Mouse (Mus musculus) E14TG2a.4 (cell line): ENCODE measurements around the gene Gm17581.
"Not testable (repeated sequence)": the region's sequence is repeated elsewhere in the genome, so short reads cannot be mapped to it uniquely, and the experiment has no call there.

ENCODE experiments used
- H3K27me3 ChIP-seq: 2 replicates; pipeline ENCODE4 v1.6.1; 2014; ENCODE audit warnings: low read length, control low read depth; ENCODE audit not compliant: insufficient read depth
- H3K36me3 ChIP-seq: 2 replicates; pipeline ENCODE4 v1.6.1; 2014; ENCODE audit warnings: low read length, control low read depth; ENCODE audit not compliant: insufficient read depth
- H3K4me1 ChIP-seq: replicated peaks from 2 replicates; pipeline ENCODE4 v1.6.1; 2014; ENCODE audit warnings: low read depth, low read length, control low read depth
- H3K4me3 ChIP-seq: replicated peaks from 2 replicates; pipeline ENCODE4 v1.5.1; 2014; ENCODE audit warnings: mild to moderate bottlenecking, low read length
- H3K9me3 ChIP-seq: 2 replicates; pipeline ENCODE4 v1.6.1; 2014; ENCODE audit warnings: low read length, control low read depth
- CTCF ChIP-seq: conservative IDR thresholded peaks from 2 replicates; pipeline ENCODE4 v1.5.1; 2014; ENCODE audit warnings: low read length
- NANOG ChIP-seq: IDR thresholded peaks from 2 replicates; pipeline ENCODE4 v1.6.1; 2014; ENCODE audit warnings: borderline replicate concordance, low read length, mixed read lengths
- POU5F1 ChIP-seq: IDR thresholded peaks from 2 replicates; pipeline ENCODE4 v1.6.1; 2014; ENCODE audit warnings: low read length, borderline replicate concordance

The Gm17581 gene

DNA sequence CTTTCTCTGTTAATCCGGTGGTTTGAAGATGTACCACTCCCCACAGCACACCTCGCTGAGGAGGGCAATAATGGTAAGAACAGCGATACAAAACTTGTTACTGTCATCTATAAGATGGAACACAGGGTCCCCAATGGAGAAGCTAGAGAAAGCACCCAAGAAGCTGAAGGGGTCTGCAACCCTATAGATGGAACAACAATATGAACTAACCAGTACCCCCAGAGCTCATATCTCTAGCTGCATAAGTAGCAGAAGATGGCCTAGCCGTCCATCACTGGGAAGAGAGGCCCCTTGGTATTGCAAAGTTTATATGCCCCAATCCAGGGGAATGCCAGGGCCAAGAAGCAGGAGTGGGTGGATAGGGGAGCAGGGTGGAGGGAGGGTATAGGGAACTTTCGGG, at the start of gene Gm17581:
Gene Gm17581, minus strand, starts transcription at position 101 of the 400 bp plus-strand sequence.
- not testable (repeated sequence) for H3K27me3 ChIP-seq, H3K9me3 ChIP-seq, H3K36me3 ChIP-seq, H3K4me3 ChIP-seq
- H3K4me1 ChIP-seq = peaks cover 35% of the 10 kb centered on the region

DNA sequence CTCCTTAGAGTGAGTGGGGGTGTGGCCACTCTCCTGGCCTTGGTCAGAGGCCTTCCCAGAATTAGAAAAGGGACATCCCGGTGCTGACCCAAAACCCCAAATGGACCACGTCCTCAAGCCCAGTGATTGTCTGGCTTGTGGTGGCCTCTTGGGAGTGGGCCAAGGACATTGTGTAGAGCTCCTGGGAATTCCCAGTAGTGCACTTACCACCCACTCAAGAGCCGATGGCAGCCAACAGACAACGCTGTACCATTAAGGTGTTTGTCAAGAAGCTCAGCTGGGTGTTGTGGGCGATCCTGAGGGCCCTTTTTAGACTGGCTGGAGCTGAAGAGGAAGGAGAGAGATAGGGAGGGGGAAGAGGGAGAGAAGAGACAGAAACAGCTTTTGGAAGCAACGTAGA, 48.9 kb upstream of the Gm17581 start:
- no peaks in the 10 kb centered on the region; the same call in 1 of the 2 replicates for H3K4me1 ChIP-seq
- no peaks in the 10 kb centered on the region for H3K36me3 ChIP-seq
- peaks cover 8% of the 10 kb centered on the region; the same call in 1 of the 2 replicates for H3K27me3 ChIP-seq
- no peaks in the 10 kb centered on the region for H3K9me3 ChIP-seq
- TF ChIP-seq CTCF = no peak
- H3K4me3 ChIP-seq = no peak overlapping the region

DNA sequence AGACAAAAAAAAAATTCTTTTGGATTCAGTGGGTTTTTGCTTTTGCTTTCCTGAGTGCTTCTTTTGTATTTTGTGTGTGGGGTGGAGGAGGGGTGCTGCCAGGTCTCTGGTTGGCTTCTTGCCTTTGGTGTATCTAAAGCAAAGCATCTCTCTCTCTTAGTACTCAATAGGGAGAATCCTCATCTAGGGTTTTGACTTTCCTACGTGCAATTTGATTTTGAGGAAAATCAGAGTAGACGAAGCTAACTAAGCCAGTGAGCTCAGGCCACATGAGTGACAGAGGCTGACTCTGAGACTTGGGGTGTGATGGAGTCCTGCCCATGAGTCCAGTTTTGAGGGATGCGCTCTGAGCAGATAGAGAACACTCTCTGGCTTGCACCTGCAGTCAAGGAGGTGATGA, 43.8 kb upstream of the Gm17581 start:
- Histone ChIP-seq H3K27me3 (peaks cover 39% of the 10 kb centered on the region), H3K36me3 (no peaks in the 10 kb centered on the region), H3K4me1 (peaks cover 10% of the 10 kb centered on the region), H3K4me3 (no peak overlapping the region), H3K9me3 (no peaks in the 10 kb centered on the region)
- TF ChIP-seq CTCF (no peak), NANOG (no peak), POU5F1 (no peak)

- Histone ChIP-seq H3K27me3 (peaks cover 44% of the 10 kb centered on the region), H3K4me1 (peaks cover 11% of the 10 kb centered on the region), H3K4me3 (no peak overlapping the region), H3K36me3 (no peaks in the 10 kb centered on the region), H3K9me3 (no peaks in the 10 kb centered on the region)
- TF ChIP-seq POU5F1 = no peak
- no peak for TF ChIP-seq CTCF
- TF ChIP-seq NANOG = no peak
These were observed 43.4 kb upstream of the Gm17581 start for GRCm38 (mm10) chr2:155779066-155779465.

- Histone ChIP-seq H3K27me3 (peaks cover 54% of the 10 kb centered on the region), H3K4me3 (no peak overlapping the region), H3K9me3 (no peaks in the 10 kb centered on the region), H3K36me3 (no peaks in the 10 kb centered on the region), H3K4me1 (peaks cover 11% of the 10 kb centered on the region)
- TF ChIP-seq CTCF = no peak
- no peak for TF ChIP-seq NANOG
- TF ChIP-seq POU5F1 = no peak
These were observed 42.3 kb upstream of the Gm17581 start for GRCm38 (mm10) chr2:155778004-155778403.

DNA sequence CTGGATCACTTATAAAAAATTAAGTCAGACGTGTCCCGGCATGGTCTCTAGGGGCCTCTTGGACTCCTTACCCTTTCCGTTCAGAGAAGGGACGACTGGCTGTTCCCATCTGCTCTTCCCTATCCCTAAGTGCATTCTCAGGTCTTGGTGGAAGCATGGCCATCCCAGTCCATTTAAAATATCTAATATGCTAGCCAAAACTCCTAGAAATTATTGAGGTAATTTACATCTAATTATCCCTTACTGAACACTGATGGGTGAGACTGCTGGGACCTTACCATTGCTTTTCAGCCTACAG, 42.0 kb upstream of the Gm17581 start:
- peaks cover 11% of the 10 kb centered on the region for H3K4me1 ChIP-seq
- no peaks in the 10 kb centered on the region for H3K36me3 ChIP-seq
- H3K4me3 ChIP-seq = no peak overlapping the region
- no peaks in the 10 kb centered on the region for H3K9me3 ChIP-seq
- H3K27me3 ChIP-seq = peaks cover 57% of the 10 kb centered on the region
- TF ChIP-seq NANOG (no peak), POU5F1 (no peak), CTCF (no peak)

DNA sequence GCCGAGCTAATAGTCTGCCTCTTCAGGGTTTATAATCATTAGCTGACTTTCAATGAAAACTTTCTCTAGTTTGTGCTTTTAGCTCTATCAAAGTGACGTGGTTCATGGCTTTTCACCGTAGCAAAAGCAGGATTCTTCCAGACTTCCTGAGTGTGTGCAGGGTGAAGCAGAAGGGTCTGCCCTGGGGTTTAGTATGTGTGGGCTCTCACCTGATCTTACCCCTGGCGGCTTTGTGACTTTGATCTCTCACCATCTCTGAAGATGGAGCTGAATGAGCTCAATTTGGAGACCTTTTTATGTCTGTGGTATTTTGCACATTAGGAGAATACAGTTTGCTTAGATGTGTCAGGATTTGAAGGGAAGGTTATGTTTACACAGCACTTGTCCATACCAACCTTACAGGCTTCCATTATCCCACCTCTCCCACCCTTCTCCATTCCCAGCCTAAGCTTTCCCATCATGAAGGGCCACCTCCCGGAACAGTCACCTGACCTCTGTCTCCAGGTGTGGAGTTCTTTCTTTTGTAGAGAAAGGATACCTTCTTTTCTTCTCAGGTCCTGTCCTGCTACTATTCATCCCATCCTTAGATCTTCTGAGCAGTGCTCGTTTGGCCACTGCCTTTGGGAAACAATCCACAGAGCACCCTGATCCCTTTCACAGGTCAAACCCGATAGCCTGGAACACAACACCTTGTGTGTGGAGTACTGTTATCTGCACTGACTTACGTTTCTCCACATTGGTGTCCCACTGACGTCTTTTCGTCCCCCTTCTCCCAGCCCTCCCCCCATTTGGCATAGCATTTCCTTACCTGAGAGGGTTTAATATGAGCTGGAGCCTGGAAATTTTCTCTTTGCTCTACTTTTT, 41.4 kb upstream of the Gm17581 start:
- no peak for TF ChIP-seq NANOG
- no peak overlapping the region for H3K4me3 ChIP-seq
- H3K9me3 ChIP-seq = no peaks in the 10 kb centered on the region
- peaks cover 11% of the 10 kb centered on the region for H3K4me1 ChIP-seq
- H3K36me3 ChIP-seq = no peaks in the 10 kb centered on the region
- peaks cover 60% of the 10 kb centered on the region for H3K27me3 ChIP-seq

- H3K4me3 ChIP-seq = peak overlapping the region; percentile 81
- no peaks in the 10 kb centered on the region for H3K9me3 ChIP-seq
- peaks cover 60% of the 10 kb centered on the region for H3K27me3 ChIP-seq
- peaks cover 11% of the 10 kb centered on the region for H3K4me1 ChIP-seq
- no peaks in the 10 kb centered on the region for H3K36me3 ChIP-seq
- TF ChIP-seq NANOG (no peak), CTCF (no peak), POU5F1 (no peak)
These were observed 40.1 kb upstream of the Gm17581 start for GRCm38 (mm10) chr2:155775685-155776263.
